13 mouse cellular contexts compared by ENCODE assay signal in genomic region chr2:25145346-25145745, GRCm38 (mm10). TPM values are rescaled to one million over a fixed set of nuclear protein-coding genes. Genes with fewer than 3 reads are reported as not detected.
DNase-seq lines count a peak whose midpoint lies in the region; TF ChIP-seq lines count a peak whose summit lies in the region.
"Had no signal": no experiment of that assay in that cellular context is flagged by ENCODE, and none has a peak within 500 bp of the region (broad histone marks: within the 10 kb centered on the region; RNA-seq: fewer than 3 reads in every experiment).

No protein-coding gene starts in this region.

- peak overlapping the region; percentile 19; the same call in 1 of the 2 replicates for H3K27ac ChIP-seq in liver, adult 2 months (replicated peaks; ENCODE audit: insufficient read depth, low read depth, low read length)
- peak overlapping the region; percentile 61 for H3K27ac ChIP-seq in kidney, adult 2 months (ENCODE audit: insufficient read depth, low read depth, low read length)
- H3K27ac ChIP-seq: limb, embryonic 10.5 days had no signal

- no peaks in the 10 kb centered on the region for H3K27me3 ChIP-seq in liver, adult 2 months (ENCODE audit: control insufficient read depth, insufficient read depth, low read length)
- no peaks in the 10 kb centered on the region for H3K27me3 ChIP-seq in kidney, adult 2 months (replicated peaks; ENCODE audit: control insufficient read depth, insufficient read depth, low read length)

- no peaks in the 10 kb centered on the region for H3K36me3 ChIP-seq in liver, adult 2 months (ENCODE audit: control insufficient read depth, insufficient read depth, low read length)
- no peaks in the 10 kb centered on the region for H3K36me3 ChIP-seq in kidney, adult 2 months (ENCODE audit: control insufficient read depth, insufficient read depth, low read length)
- H3K36me3 ChIP-seq: limb, embryonic 10.5 days had no signal

- TF ChIP-seq CTCF in liver, adult 2 months (IDR thresholded peaks at IDR 0.05; ENCODE audit: low read depth, low read length), result no peak
- no peak for TF ChIP-seq CTCF in kidney, adult 2 months (conservative IDR thresholded peaks at IDR 0.05; ENCODE audit: insufficient read depth, insufficient read length, low read depth, low read length)

- no peaks in the 10 kb centered on the region for H3K79me2 ChIP-seq in liver, adult 2 months (ENCODE audit: control insufficient read depth, insufficient read depth, low read length)

- no peak overlapping the region for H3K9ac ChIP-seq in liver, adult 2 months (ENCODE audit: low read depth, low read length)

- DNase-seq in liver, adult 2 months (ENCODE audit: extremely low read depth, low read depth, low spot score), result no peak
- no peak for DNase-seq in liver
- peak; percentile 86 for DNase-seq in adrenal gland, postnatal 25 days
- DNase-seq in kidney, adult 2 months, result peak; percentile 83
- DNase-seq in lung, postnatal 14 days, result peak; percentile 71
- DNase-seq in thymus, postnatal 4 days, result no peak
- no peak for DNase-seq in left cerebral cortex, adult 18-20 months (ENCODE audit: low spot score in 2 of 2)
- DNase-seq in right cerebral cortex, postnatal 36 days (ENCODE audit: low spot score in 2 of 2), result no peak
- DNase-seq: gastrocnemius, postnatal 36 days; midbrain, embryonic 14.5 days; thymus, adult 2 months had no signal

- WGBS in liver, adult 2 months, result 71% methylated on average over 6 of the region's 6 CpGs
- 55% methylated on average over 6 of the region's 6 CpGs for WGBS in kidney, adult 2 months

- no peak overlapping the region for H3K4me3 ChIP-seq in liver, adult 2 months (ENCODE audit: insufficient read depth, low read depth, low read length)
- H3K4me3 ChIP-seq in kidney, adult 2 months (ENCODE audit: insufficient read depth, low read depth, low read length), result no peak overlapping the region
- H3K4me3 ChIP-seq: limb, embryonic 10.5 days had no signal

- TF ChIP-seq POLR2A in liver, adult 2 months (IDR thresholded peaks at IDR 0.05; ENCODE audit: extremely low read depth, insufficient read depth, low read length), result no peak
- TF ChIP-seq POLR2A in kidney, adult 2 months (IDR thresholded peaks at IDR 0.05; ENCODE audit: low read depth, low read length), result no peak

- H3K4me1 ChIP-seq in liver, adult 2 months (ENCODE audit: control insufficient read depth, insufficient read depth, low read length), result peaks cover 6% of the 10 kb centered on the region; the same call in 1 of the 2 replicates
- 0 out of 2 replicates have a peak, but pooled peaks cover 3% of the 10 kb centered on the region for H3K4me1 ChIP-seq in kidney, adult 2 months (ENCODE audit: control insufficient read depth, insufficient read depth, low read length)
- H3K4me1 ChIP-seq: limb, embryonic 10.5 days had no signal

RNA-seq across cellular contexts. Expression of gene Nrarp, which starts 35.2 kb away (rescaled TPM):
- total RNA-seq in liver, adult 2 months (2014; rRNA removed), result 0.74 and 2.1 TPM in 2 replicates
- 1.5 and 1.6 TPM in 2 replicates for polyA plus RNA-seq in liver, adult 2 months (2012; rRNA removed)
- total RNA-seq in adrenal gland, postnatal 25 days (2021), result 2.2 and 4.0 TPM in 2 replicates
- polyA plus RNA-seq in kidney, adult 2 months (2012; rRNA removed), result 5.7 and 7.8 TPM in 2 replicates
- total RNA-seq in left cerebral cortex, adult 18-20 months (2021), result 10 to 100 TPM; 19.2 to 23.9 TPM

RNA-seq across cellular contexts. Expression of gene Noxa1, which starts 50.4 kb away (rescaled TPM):
- total RNA-seq in liver, adult 2 months (2014; rRNA removed), result not detected in 2 replicates
- 0.15 TPM in 1 of 2 replicates, not detected in the other for polyA plus RNA-seq in liver, adult 2 months (2012; rRNA removed)
- not detected in 2 replicates for total RNA-seq in adrenal gland, postnatal 25 days (2021)
- not detected in 2 replicates for polyA plus RNA-seq in kidney, adult 2 months (2012; rRNA removed)
- total RNA-seq in left cerebral cortex, adult 18-20 months (2021), result not detected
- total RNA-seq: gastrocnemius, postnatal 36 days had no signal
- polyA plus RNA-seq: embryonic facial prominence, embryonic 11.5 days; midbrain, embryonic 14.5 days had no signal

RNA-seq across cellular contexts. Expression of gene Tor4a, which starts 51.3 kb away (rescaled TPM):
- 4.6 TPM in 2 replicates for total RNA-seq in liver, adult 2 months (2014; rRNA removed)
- 4.3 and 7.0 TPM in 2 replicates for polyA plus RNA-seq in liver, adult 2 months (2012; rRNA removed)
- total RNA-seq in adrenal gland, postnatal 25 days (2021), result 28.1 and 33.9 TPM in 2 replicates
- polyA plus RNA-seq in kidney, adult 2 months (2012; rRNA removed), result 21.8 and 26.9 TPM in 2 replicates
- total RNA-seq in left cerebral cortex, adult 18-20 months (2021), result 1 to 10 TPM; 2.2 to 2.5 TPM

Comparison
In these comparisons a context has a peak if more than half of its experiments do, and no peak if none do; other contexts are left out.
1. DNase-seq: peak in adrenal gland, postnatal 25 days (single experiment), kidney, adult 2 months (single experiment) and lung, postnatal 14 days (single experiment); none in liver, adult 2 months (single experiment), liver (single experiment), thymus, postnatal 4 days (single experiment), left cerebral cortex, adult 18-20 months (0 of 2) and right cerebral cortex, postnatal 36 days (0 of 2).